Mouse (Mus musculus): Measurements from ENCODE around the gene Rad51d. TPM values are rescaled to one million over a fixed set of nuclear protein-coding genes. Genes with fewer than 3 reads are reported as not detected.

The Rad51d gene
- polyA plus RNA-seq, 1 experiment: 9.1 TPM

DNA sequence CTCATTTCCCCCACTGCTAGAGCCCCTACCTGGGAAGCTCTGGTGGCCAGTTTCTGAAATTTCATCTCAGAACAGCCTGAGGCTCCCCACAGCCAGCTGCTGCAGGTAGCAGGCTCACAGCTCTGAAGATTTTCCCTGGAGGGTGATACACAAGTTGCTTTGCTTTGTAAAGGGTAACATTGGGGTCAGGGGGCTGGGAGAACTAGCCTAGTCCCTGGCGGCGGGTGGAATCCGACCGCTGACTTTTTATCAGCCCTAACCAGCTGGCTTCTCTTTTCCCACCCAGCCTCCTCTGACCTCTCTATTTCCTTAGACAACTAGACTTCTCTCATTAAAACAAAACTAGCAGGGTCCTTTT is 44.4 kb downstream of the Rad51d start:
- Histone ChIP-seq H3K36me3 (ENCODE audit: control insufficient read depth, insufficient read depth) (no peaks in the 10 kb centered on the region), H3K4me2 (ENCODE audit: low read depth) (peak overlapping the region; percentile 82), H3K4me3 (peak overlapping the region; percentile 5), H3ac (ENCODE audit: control insufficient read depth, insufficient read length) (no peak overlapping the region), H3K27me3 (ENCODE audit: control insufficient read depth, insufficient read depth, insufficient read length) (no peaks in the 10 kb centered on the region), H3K79me2 (ENCODE audit: control insufficient read depth, insufficient read depth) (no peaks in the 10 kb centered on the region)
- TF ChIP-seq REST (IDR thresholded peaks at IDR 0.05; ENCODE audit: insufficient read depth, insufficient read length) (no peak), CEBPB (IDR thresholded peaks at IDR 0.05; ENCODE audit: insufficient read depth, poor library complexity, severe bottlenecking) (no peak), E2F4 (IDR thresholded peaks at IDR 0.05; ENCODE audit: insufficient read depth) (no peak), POLR2AphosphoS2 (IDR thresholded peaks at IDR 0.05; ENCODE audit: insufficient read length, low read depth) (no peak), SRF (IDR thresholded peaks at IDR 0.05; ENCODE audit: control insufficient read depth, insufficient read length, low read depth) (no peak), TCF3 (IDR thresholded peaks at IDR 0.05; ENCODE audit: insufficient read length, low read depth) (no peak), USF1 (IDR thresholded peaks at IDR 0.05; ENCODE audit: low read depth) (no peak)

DNA sequence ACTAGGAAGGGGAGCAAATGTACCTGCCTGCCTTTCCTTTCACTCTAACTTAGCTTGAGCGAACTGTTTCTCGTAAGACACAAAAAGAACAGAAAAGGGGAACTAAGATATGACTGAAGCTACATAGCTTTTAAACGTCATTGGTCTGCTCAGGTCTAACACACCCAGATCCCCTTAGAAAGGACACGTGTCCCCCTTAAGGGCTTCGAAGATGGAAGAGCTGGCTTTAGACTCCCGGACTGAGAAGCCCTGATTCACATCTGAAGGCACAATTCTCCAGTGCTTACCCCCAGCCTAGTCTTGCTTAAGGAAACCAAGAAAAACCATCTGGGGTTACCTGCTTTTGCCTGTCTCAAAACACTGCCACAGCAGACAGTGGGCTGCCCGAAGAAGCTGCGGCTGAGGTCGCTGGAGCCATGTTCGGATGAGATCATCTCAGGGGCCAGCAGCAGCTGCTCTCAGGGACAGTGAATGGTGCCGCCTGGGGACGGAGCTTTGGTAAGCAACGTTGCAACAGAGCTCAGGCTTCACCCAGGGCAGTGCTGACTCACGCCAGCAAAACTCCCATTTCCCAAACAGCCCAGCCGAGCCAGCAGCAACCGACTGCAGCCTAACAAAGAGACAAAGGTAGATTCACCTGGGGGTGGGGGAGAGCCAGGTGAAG is 44.9 kb downstream of the Rad51d start:
- Histone ChIP-seq H3K4me2 (ENCODE audit: low read depth) (peak overlapping the region; percentile 82), H3K27me3 (ENCODE audit: control insufficient read depth, insufficient read depth, insufficient read length) (no peaks in the 10 kb centered on the region), H3K4me3 (peak overlapping the region; percentile 5), H3K79me2 (ENCODE audit: control insufficient read depth, insufficient read depth) (no peaks in the 10 kb centered on the region), H3ac (ENCODE audit: control insufficient read depth, insufficient read length) (no peak overlapping the region), H3K36me3 (ENCODE audit: control insufficient read depth, insufficient read depth) (no peaks in the 10 kb centered on the region)
- TF ChIP-seq MYOD1 (IDR thresholded peaks at IDR 0.05; ENCODE audit: control insufficient read depth in 1 of 3, insufficient read length in 2 of 3, low read depth in 2 of 3) (peak; percentile 34 to 90 (median 90)), CEBPB (IDR thresholded peaks at IDR 0.05; ENCODE audit: insufficient read depth, poor library complexity, severe bottlenecking) (peak; percentile 56; the same call in 1 of the 2 replicates), POLR2AphosphoS2 (IDR thresholded peaks at IDR 0.05; ENCODE audit: insufficient read length, low read depth) (peak; percentile 24), POLR2A (IDR thresholded peaks at IDR 0.05; ENCODE audit: insufficient read length, low read depth) (peak; percentile 45), TCF3 (IDR thresholded peaks at IDR 0.05; ENCODE audit: insufficient read length, low read depth) (no peak), MYOG (IDR thresholded peaks at IDR 0.05; ENCODE audit: control insufficient read depth in 1 of 3, insufficient read depth in 1 of 3, insufficient read length in 2 of 3, low read depth in 2 of 3) (peak; percentile 59 to 93 (median 85))

DNA sequence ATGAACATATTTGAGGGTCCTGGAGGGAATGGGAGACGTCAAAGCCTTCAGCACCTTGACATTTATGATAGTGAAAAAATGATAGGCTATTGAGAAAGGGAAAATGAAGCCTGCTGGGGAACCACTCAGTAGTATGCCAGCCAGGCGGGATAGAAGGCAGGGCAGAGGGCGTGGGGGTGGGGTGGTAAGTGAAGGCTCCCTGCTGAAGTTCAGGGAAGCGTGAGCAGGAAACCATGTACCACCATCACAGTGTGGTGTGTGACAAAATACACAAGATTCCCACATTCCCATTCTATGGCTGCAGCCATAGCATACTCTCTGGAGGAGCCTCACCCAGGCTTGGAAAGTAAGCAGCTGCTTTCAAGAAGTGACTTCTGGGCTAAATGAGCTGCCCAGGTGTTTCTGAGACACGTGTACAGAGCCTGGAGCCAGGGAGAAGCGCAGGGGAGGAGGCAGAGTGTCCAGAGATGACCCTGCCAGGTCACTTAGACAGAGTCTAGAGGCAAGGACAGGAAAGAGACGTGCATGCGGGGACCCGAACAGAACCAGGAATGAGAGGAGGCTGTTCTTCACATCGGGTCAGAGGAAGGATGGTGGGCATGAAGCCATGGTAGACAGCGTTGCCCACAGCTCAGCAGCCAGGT is 45.5 kb downstream of the Rad51d start:
- Histone ChIP-seq H3ac (ENCODE audit: control insufficient read depth, insufficient read length) (no peak overlapping the region), H3K4me2 (ENCODE audit: low read depth) (peak overlapping the region; percentile 82), H3K79me2 (ENCODE audit: control insufficient read depth, insufficient read depth) (no peaks in the 10 kb centered on the region), H3K27me3 (ENCODE audit: control insufficient read depth, insufficient read depth, insufficient read length) (no peaks in the 10 kb centered on the region), H3K4me3 (peak overlapping the region; percentile 5), H3K36me3 (ENCODE audit: control insufficient read depth, insufficient read depth) (no peaks in the 10 kb centered on the region)
- TF ChIP-seq TCF3 (IDR thresholded peaks at IDR 0.05; ENCODE audit: insufficient read length, low read depth) (no peak), SRF (IDR thresholded peaks at IDR 0.05; ENCODE audit: control insufficient read depth, insufficient read length, low read depth) (no peak), POLR2AphosphoS2 (IDR thresholded peaks at IDR 0.05; ENCODE audit: insufficient read length, low read depth) (no peak), MYOG (IDR thresholded peaks at IDR 0.05; ENCODE audit: control insufficient read depth in 1 of 3, insufficient read depth in 1 of 3, insufficient read length in 2 of 3, low read depth in 2 of 3) (no peak), USF1 (IDR thresholded peaks at IDR 0.05; ENCODE audit: low read depth) (no peak), MAX (IDR thresholded peaks at IDR 0.05; ENCODE audit: low read depth) (no peak), TCF12 (IDR thresholded peaks at IDR 0.05; ENCODE audit: insufficient read depth, poor library complexity, severe bottlenecking) (no peak), POLR2A (IDR thresholded peaks at IDR 0.05; ENCODE audit: insufficient read length, low read depth) (no peak), REST (IDR thresholded peaks at IDR 0.05; ENCODE audit: insufficient read depth, insufficient read length) (no peak), CEBPB (IDR thresholded peaks at IDR 0.05; ENCODE audit: insufficient read depth, poor library complexity, severe bottlenecking) (no peak), MYOD1 (IDR thresholded peaks at IDR 0.05; ENCODE audit: control insufficient read depth in 1 of 3, insufficient read length in 2 of 3, low read depth in 2 of 3) (no peak), E2F4 (IDR thresholded peaks at IDR 0.05; ENCODE audit: insufficient read depth) (no peak)

- Histone ChIP-seq H3K4me3 (no peak overlapping the region), H3K4me2 (ENCODE audit: low read depth) (no peak overlapping the region)
Measured at GRCm38 (mm10) chr11:82838511-82838910, 51.9 kb downstream of the Rad51d start.

More at GRCm38 (mm10) chr11:82838511-82838910, 51.9 kb downstream of the Rad51d start:
- no peaks in the 10 kb centered on the region for H3K79me2 ChIP-seq (ENCODE audit: control insufficient read depth, insufficient read depth)
- no peaks in the 10 kb centered on the region for H3K27me3 ChIP-seq (ENCODE audit: control insufficient read depth, insufficient read depth, insufficient read length)
- no peak for TF ChIP-seq E2F4 (IDR thresholded peaks at IDR 0.05; ENCODE audit: insufficient read depth)
- TF ChIP-seq POLR2AphosphoS2 (IDR thresholded peaks at IDR 0.05; ENCODE audit: insufficient read length, low read depth): no peak
- TF ChIP-seq POLR2A (IDR thresholded peaks at IDR 0.05; ENCODE audit: insufficient read length, low read depth): no peak
- no peak for TF ChIP-seq CEBPB (IDR thresholded peaks at IDR 0.05; ENCODE audit: insufficient read depth, poor library complexity, severe bottlenecking)
- TF ChIP-seq REST (IDR thresholded peaks at IDR 0.05; ENCODE audit: insufficient read depth, insufficient read length): no peak
- no peak for TF ChIP-seq SRF (IDR thresholded peaks at IDR 0.05; ENCODE audit: control insufficient read depth, insufficient read length, low read depth)
- TF ChIP-seq USF1 (IDR thresholded peaks at IDR 0.05; ENCODE audit: low read depth): no peak
- TF ChIP-seq MYOG (IDR thresholded peaks at IDR 0.05; ENCODE audit: control insufficient read depth in 1 of 3, insufficient read depth in 1 of 3, insufficient read length in 2 of 3, low read depth in 2 of 3): no peak
- no peaks in the 10 kb centered on the region for H3K36me3 ChIP-seq (ENCODE audit: control insufficient read depth, insufficient read depth)
- no peak overlapping the region for H3ac ChIP-seq (ENCODE audit: control insufficient read depth, insufficient read length)

All from myocyte (in vitro differentiated cells).